Mouse (Mus musculus): ENCODE measurements around the gene Dusp12.

Dusp12 gene

GRCm38 (mm10) chr1:170863033-170863432 lies 22.3 kb downstream of the Dusp12 start:
- in situ Hi-C loops (cut with MboI, MseI) = no loop called here

DNA sequence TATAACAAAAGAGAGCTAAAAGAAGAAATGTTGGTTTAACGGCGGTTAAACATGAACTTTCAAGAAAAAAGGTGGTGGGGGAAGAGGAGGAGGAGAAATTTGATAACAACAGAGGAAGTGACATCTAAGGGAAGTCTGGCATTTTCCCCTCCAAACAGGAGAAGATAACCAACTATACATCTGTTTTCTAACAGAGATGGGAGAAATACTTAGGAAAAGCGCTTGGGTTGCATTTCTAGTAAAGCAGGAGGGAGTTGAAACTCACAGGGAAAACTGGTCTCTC lies 23.0 kb downstream of the Dusp12 start:
- in situ Hi-C loops (cut with MboI, MseI) = no loop called here

DNA sequence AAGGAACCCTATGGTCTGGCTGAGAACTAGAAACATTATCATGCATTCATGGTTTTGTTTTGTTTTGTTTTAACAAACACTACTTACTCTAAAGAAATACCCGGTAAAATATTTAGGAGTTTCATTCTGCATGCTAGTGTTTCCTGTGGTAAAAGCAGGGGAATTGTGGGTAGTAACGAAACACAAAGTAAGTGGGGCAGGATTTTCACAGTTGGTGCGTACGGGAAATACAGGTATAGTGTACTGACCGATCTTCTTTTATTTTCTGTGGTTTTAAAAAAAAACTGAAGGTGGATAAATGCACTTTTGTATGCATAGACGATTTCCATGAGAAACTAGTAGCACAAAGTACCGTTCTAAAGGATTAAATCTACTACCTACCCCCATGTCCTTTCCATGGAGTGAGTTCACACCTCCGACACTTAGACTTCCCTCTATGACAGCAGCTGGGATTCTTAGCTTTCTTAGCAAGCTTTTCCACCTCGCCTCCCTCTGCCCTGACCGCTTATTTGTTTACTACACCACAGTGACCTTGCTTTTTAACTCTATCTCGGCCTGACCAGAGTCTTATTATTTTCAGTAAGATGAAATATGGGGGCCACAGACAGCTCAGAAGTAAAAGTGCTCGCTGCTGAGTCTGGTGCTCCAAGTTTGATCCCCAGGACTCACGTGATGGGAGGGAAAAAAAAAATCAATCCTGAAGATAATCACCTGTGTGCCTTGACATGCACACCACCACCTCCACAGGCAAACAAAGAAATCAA lies 23.5 kb downstream of the Dusp12 start:
- in situ Hi-C loops (cut with MboI, MseI) = no loop called here

DNA sequence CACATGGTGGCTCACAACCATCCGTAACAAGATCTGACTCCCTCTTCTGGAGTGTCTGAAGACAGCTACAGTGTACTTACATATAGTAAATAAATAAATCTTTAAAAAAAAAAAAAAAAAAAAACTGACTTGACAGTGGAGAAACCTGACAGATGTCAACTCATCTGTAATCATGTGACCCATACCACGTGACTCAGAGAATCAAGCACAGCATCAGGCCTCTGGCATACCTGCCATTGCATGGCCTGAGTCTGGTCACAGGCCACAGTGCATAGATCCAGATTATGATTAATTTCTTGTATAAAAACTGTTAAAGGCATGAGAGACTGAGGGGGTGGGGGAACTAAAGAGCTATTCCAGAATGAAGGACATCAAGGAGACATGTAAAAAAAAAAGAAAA lies 26.5 kb downstream of the Dusp12 start:
- in situ Hi-C loops (cut with MboI, MseI) = loop anchor here (10.0 kb wide), 1 partner anchor 1756 kb away; no protein-coding TSS in a partner anchor

DNA sequence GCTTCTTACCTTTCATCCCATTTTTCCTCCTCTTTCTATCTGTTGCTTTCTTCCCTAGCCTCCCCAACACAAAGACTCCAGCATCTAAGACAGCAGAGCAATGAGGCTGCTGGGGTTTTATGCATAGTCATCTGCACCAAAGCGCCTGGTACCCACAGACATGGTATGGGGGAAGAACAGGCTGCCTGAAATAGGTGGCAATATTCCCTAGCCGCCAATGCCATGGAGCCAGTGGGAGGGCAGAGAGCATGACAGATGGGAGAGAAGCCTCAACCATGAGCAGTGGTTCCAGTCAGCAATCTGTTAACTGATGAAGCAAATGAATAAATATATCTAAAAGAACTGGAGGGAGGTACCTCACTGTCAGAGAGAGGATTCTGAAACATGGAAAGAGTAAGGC lies 28.0 kb downstream of the Dusp12 start:
- in situ Hi-C loops (cut with MboI, MseI) = loop anchor here (10.0 kb wide), 1 partner anchor 1757 kb away; no protein-coding TSS in a partner anchor

DNA sequence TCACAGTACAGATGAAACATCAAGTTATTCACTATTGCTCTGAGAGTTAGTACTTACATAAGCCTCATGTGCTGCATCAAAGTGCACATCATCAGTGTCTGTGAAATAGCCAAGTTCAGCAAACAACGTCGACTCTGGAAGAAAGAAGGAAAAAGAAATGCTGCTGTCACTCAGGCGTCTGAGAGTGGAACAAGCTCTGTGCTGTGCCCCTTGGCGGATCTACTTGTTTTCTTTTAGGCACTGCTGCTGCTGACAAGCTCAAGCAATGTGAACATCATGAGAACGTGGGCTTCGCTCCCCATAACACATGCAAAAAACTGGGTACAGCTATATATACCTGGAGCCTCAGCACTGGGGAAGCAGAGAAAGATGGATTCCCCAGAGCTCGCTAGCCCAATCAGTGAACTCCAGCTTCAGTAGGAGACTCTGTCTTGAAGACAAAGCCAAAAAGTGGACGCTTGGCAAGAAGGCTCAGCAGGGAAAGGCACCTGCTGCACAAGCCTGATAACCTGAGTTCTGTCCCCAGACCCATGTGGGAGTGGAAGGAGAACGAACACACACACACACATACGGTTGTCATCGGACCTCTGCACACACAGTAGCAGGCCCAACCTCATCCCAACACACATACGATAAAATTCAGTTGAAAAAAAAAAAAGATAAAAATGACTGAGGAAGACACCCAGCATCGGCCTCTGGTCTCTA lies 30.1 kb downstream of the Dusp12 start:
- in situ Hi-C loops (cut with MboI, MseI) = loop anchor here (10.0 kb wide), 1 partner anchor 1760 kb away; no protein-coding TSS in a partner anchor

DNA sequence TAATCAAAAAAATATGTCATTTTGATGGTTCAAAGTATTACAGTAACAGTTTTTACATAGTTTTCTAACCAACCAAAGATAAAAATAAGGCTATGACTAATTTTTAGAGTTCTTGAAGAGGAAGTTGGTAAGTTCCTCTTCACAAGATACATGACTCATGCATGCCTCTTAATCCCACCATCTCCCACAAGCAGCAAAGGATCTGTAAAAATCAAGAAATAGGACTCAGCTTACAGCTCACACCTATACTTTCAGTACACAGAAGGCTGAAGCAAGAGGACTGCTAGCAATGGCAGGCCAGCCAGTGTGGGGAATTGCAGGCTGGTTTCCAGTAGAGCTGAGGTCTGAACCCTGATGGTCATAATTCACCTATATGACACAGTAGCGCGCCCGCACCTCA lies 31.7 kb downstream of the Dusp12 start:
- in situ Hi-C loops (cut with MboI, MseI) = loop anchor here (10.0 kb wide), 1 partner anchor 1761 kb away; no protein-coding TSS in a partner anchor

DNA sequence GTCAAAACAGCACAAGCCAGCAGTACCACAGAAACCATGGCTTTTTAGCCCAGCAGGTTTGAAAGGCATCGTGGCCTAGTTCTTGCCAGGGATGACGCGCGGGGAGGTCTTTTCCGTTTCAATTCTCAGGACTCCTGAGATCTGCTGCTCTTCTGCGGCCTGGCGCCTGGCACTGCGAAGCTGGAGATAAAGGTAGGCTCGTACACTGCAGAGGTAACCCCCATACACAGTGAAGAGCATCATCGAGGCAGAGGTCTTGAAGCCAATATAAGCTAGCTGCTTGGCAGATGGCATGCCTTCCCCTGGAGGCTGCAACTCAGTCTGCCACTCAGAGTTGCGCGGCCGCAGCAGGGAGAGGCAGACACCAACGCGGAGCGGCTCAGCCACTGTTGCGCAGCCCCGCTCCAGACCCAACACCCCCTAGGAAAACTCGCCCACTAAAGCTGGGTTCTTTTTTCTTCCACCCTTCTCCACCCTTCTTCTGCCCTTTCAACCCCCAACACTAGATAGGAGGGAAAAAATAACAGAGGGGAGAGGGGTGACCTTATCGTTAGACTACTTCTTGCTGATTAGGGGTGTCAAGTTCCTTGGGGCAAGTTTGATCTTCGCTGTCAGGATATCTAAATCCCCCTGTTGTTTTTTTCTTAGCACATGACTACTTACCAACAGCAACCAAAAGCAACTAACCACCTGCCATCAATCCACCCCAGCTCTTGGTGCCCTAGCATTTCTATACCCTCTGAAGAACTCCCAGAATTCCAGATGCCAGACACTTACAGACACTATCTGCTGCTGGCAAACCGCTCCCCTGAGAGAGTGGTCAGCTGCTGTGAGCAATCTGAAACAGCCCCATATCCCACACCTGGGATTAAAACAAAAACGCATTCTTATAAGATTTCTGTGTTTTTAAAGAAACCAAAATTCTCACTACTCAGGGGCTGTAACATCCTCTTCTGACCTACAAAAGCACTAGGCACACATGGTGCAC lies 34.4 kb downstream of the Dusp12 start:
- in situ Hi-C loops (cut with MboI, MseI) = loop anchor here (10.0 kb wide), 1 partner anchor 1764 kb away; no protein-coding TSS in a partner anchor

DNA sequence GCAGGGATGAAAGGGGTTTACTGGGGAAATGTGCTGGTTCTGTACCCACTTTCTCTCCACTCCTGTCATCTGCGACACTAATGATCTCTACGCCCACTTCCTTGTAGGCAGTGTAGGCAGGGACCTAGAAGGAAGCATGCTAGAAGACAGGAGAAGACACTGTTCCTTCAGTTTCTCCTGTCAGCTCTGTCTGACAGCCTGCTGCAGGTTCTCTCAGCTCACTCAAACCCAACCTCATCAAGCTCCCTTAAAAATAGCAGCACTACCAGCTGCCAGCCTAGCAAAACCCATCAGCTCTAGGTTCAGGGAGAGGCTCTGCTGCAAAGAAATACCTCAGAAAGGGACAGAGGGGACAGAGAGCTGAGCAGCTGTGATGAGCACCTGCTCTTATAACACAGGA lies 35.3 kb downstream of the Dusp12 start:
- in situ Hi-C loops (cut with MboI, MseI) = loop anchor here (10.0 kb wide), 1 partner anchor 1765 kb away; no protein-coding TSS in a partner anchor

DNA sequence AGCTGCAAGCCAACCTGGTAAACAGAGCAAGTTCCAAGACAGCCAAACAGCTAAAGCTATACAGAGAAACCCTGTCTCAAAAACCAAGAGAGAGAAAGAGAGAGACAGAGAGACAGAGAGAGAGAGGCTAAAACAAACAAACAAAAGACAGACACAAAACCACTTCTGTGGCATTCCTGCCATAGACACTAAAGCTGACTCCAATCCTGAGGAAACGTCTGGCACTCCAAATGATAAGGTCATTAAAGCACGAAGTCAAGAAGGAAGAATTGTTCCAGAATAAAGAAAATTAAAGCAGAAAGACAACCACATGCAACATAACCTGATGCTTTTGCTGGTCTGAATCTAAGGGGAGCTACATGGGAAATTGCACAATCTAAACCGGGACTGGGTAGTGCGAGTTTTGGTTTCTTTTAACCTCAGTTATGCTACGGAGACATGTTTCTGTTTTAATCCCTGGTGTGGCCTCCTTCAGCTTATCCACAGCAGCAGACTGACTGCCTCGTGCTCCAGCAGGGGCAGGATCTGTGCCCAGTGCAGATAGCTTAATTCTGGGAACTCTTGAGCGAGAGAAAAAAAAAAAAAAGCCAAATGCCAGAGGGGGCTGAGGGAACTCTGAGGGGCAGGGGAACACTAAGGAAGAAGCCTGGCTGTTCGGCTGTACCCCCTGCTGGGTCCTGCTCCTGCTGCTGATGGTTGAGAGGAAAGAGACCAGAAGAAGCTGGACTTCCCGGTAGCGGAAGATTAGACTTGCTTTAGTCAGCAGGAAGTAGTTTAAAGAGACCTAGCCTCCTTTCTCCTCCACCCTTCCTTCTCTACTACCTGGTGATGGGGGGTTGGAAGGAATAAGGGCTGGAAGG lies 39.7 kb downstream of the Dusp12 start:
- in situ Hi-C loops (cut with MboI, MseI) = no loop called here

DNA sequence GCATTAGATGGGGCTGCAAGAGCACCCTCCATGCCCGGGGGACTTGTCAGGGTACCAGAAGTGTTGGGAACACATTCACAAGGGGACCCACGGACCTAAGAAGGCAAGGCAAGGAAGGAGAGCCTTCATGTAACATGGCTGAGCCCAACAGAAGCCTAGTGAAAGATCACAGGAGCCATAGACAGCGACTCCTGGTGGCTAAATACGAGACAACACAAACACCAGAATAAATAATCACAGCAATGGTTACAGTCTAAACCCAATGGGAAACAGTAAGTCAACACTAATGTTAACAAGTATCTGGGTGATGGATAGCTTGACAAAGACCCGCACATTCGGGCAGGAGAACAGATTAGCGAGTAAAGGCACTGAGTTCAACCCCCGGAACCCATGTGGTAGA lies 41.0 kb downstream of the Dusp12 start:
- in situ Hi-C loops (cut with MboI, MseI) = no loop called here

DNA sequence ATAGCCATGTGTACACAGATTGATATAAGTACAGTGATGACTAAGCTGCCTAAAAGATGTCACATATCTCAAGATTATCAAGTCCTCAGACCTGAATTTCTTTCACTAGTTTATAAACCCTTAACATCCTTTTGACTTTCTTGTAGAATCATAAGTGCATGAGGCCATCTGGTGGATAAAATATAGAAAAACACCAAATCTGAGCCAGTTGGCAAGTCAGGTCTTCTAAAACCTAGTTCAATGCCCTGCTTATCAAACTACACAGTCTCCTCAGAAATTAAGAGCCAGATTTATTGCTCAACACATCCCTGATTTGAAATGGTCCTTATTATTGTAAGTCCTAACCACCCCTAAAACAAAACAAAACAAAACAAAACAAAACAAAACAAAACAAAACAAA lies 45.7 kb downstream of the Dusp12 start:
- in situ Hi-C loops (cut with MboI, MseI) = loop anchor here (10.0 kb wide), 1 partner anchor 195 kb away; the partner anchor contains the start of gene Olfml2b

DNA sequence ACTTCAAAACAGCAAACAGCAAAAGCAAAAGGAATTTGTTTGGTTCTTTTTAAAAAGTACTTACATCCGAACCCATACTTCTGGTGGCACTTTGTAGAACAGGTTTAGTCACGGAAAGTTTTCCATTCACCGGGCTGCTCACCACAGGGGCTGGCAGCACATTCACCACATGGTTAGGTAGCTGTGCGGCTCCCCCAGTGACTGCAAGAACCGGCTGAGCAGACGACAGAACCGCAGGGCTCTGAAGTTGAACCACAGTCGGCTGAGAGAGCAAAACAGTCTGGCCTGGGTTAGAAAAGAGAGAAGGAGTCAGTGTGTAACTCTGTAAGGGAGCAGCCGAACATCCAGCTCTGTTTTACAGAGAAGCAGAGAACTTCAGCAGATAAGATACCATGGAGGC lies 50.6 kb downstream of the Dusp12 start:
- in situ Hi-C loops (cut with MboI, MseI) = loop anchor here (10.0 kb wide), 1 partner anchor 190 kb away; the partner anchor contains the start of gene Olfml2b

GRCm38 (mm10) chr1:170829781-170830180 lies 55.6 kb downstream of the Dusp12 start:
- in situ Hi-C loops (cut with MboI, MseI) = loop anchor here (10.0 kb wide), 1 partner anchor 185 kb away; the partner anchor contains the start of gene Olfml2b

DNA sequence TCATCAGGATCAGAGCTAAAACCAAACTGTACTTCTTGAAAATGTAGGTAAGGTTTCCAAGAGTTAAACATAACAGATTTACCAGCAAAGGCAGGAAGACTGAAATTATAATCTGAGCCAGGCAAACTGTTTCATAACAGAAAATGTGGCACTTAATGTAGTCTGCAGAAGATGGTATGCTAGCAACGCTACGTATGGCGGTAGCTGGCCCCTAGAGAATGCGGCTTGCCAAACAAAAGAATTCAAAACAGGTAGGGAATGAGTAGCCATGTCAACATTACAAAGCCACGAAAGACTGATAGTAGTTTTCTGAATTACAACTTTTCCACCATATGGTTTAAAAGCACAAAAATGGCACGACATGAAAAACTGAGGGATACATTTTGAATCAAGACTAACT lies 56.0 kb downstream of the Dusp12 start:
- in situ Hi-C loops (cut with MboI, MseI) = no loop called here
